Mouse (Mus musculus): Measurements from ENCODE around the gene Glcci1. TPM values are rescaled to one million over a fixed set of nuclear protein-coding genes. Genes with fewer than 3 reads are reported as not detected.

Gene Glcci1
- polyA plus RNA-seq, 1 experiment: 187 TPM

DNA sequence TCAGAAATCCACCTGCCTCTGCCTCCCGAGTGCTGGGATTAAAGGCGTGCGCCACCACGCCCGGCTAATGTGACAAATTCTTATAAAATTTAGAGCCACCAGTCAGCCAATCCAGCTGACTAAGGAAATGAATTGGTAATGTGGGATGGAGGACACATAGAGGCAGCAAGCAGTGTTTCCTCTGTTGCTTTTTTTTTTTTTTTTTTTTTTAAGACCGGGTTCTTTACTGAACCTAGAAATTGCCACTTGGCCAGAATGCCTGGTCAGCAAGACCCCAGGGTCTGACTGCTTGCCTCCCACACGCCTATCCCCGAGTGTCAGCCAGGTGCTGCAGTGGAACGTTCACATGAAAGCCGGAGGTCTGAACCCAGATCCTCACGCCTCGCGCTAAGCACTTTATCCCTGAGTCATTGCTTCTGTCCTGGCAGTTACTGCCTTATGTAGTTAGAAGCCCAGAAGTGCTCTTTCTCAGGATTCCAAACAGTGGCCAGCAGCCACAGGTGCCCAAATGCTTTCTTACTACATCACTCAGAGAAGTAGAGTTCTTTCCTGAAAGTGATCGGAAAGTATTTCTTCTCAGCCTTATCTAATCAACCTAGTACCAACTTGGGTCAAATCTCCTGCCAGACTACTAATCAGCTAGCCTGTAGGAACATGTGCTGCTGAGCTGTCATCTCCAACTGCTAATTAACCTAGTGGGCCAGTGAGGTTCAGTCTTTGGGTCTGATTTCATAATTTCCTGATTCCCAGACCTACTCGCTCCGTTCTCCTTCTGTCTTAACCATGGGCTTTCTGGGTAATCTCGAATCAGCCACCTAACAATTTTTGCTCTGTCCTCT, 24.7 kb upstream of the Glcci1 start:
- WGBS: 53% methylated on average over 17 of the region's 17 CpGs
- H3K4me1 ChIP-seq (replicated peaks; ENCODE audit: control insufficient read depth, insufficient read depth, low read length): peaks cover 29% of the 10 kb centered on the region
- H3K27ac ChIP-seq (ENCODE audit: control insufficient read depth, insufficient read depth, low read length): peak overlapping the region; percentile 91
- no peaks in the 10 kb centered on the region for H3K27me3 ChIP-seq (ENCODE audit: control insufficient read depth, insufficient read depth, low read length)
- DNase-seq: peak; percentile 51
- no peaks in the 10 kb centered on the region for H3K36me3 ChIP-seq (ENCODE audit: control insufficient read depth, insufficient read depth, low read length)
- H3K4me3 ChIP-seq (ENCODE audit: control insufficient read depth, insufficient read depth, low read length): no peak overlapping the region
- TF ChIP-seq POLR2A (IDR thresholded peaks at IDR 0.05; ENCODE audit: control insufficient read depth, extremely low read depth, insufficient read depth, low read length, poor library complexity) (no peak), CTCF (IDR thresholded peaks at IDR 0.05; ENCODE audit: borderline replicate concordance, control insufficient read depth, extremely low read depth, insufficient read depth, low read length, poor library complexity) (no peak)

DNA sequence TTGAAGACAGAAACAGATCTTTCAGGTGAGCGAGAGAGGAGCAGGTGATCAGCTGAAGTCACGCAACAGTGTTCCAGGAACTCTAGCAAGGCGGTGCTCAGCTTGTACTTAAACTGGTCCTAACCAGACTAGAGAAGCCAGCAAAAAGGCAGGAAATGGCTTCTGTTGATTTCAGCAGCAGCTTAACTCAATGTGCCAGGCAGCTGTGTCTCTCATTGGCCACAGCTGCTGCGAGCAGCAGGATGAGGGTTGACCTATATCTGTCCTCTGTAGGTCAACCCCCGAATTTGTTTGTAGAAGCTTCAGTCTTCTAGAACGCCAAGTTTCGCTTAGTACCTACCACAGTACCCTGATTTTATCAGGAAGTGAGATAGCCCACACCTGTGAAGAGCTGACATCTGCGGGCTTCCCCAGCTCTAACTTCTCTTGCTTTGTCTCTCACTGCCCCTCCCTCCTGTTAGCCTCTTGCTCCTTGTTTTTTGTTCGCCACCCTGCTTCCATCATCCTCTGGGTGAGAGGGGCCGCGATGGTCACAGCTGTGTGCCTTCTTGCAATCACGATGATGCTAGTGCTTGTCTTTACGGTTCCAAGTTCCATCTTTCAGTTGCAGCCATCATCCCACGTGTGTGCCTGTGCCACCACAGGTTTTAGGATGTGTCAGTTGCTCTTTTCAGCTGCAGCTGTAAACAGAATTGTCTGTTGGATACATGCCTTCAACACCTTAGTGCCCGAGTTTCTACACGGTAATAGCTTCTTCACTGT, 23.8 kb upstream of the Glcci1 start:
- TF ChIP-seq CTCF (IDR thresholded peaks at IDR 0.05; ENCODE audit: borderline replicate concordance, control insufficient read depth, extremely low read depth, insufficient read depth, low read length, poor library complexity) (no peak), POLR2A (IDR thresholded peaks at IDR 0.05; ENCODE audit: control insufficient read depth, extremely low read depth, insufficient read depth, low read length, poor library complexity) (no peak; the same call in 1 of the 2 replicates)
- H3K27me3 ChIP-seq (ENCODE audit: control insufficient read depth, insufficient read depth, low read length): no peaks in the 10 kb centered on the region
- H3K27ac ChIP-seq (ENCODE audit: control insufficient read depth, insufficient read depth, low read length): peak overlapping the region; percentile 100
- 7% methylated on average over 16 of the region's 16 CpGs for WGBS
- DNase-seq: peak; percentile 83
- peaks cover 34% of the 10 kb centered on the region for H3K4me1 ChIP-seq (replicated peaks; ENCODE audit: control insufficient read depth, insufficient read depth, low read length)
- H3K4me3 ChIP-seq (ENCODE audit: control insufficient read depth, insufficient read depth, low read length): peak overlapping the region; percentile 20
- no peaks in the 10 kb centered on the region for H3K36me3 ChIP-seq (ENCODE audit: control insufficient read depth, insufficient read depth, low read length)

DNA sequence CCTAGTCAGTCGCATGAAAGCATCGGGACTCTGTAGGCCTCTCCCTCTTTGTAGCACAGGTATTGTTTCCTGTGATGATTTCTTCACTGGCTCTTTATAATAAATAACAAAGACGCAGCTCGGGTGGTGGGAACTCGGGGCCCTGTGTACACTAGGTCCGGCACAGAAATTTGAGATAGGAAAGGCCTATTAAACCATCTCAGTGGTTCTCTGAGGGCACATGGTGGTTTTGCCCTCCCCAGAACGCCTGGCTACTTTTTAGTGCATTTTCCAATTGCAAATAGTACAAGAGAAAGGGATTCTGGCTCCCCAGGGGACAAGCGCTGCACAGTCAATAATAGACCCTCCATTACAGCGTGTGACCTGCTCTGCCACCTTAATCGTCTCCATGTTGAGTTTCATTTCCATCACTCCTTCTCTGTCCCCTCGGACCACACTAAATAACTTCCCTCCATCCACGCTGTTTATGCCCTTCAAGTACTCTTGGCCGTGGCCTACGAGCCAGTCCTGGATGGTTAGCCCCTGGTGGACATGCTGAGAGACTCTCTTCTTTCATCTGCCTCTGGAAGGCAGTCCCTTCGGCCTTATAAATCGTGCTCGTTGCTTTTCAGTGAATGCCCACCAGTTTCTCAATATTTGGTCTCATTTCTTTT, 22.9 kb upstream of the Glcci1 start:
- no peak for DNase-seq
- H3K27ac ChIP-seq (ENCODE audit: control insufficient read depth, insufficient read depth, low read length): peak overlapping the region; percentile 100
- H3K36me3 ChIP-seq (ENCODE audit: control insufficient read depth, insufficient read depth, low read length): no peaks in the 10 kb centered on the region
- H3K4me3 ChIP-seq (ENCODE audit: control insufficient read depth, insufficient read depth, low read length): no peak overlapping the region
- peaks cover 36% of the 10 kb centered on the region for H3K4me1 ChIP-seq (replicated peaks; ENCODE audit: control insufficient read depth, insufficient read depth, low read length)
- WGBS: 84% methylated on average over 17 of the region's 17 CpGs
- H3K27me3 ChIP-seq (ENCODE audit: control insufficient read depth, insufficient read depth, low read length): no peaks in the 10 kb centered on the region
- no peak for TF ChIP-seq CTCF (IDR thresholded peaks at IDR 0.05; ENCODE audit: borderline replicate concordance, control insufficient read depth, extremely low read depth, insufficient read depth, low read length, poor library complexity)
- no peak for TF ChIP-seq POLR2A (IDR thresholded peaks at IDR 0.05; ENCODE audit: control insufficient read depth, extremely low read depth, insufficient read depth, low read length, poor library complexity)

DNA sequence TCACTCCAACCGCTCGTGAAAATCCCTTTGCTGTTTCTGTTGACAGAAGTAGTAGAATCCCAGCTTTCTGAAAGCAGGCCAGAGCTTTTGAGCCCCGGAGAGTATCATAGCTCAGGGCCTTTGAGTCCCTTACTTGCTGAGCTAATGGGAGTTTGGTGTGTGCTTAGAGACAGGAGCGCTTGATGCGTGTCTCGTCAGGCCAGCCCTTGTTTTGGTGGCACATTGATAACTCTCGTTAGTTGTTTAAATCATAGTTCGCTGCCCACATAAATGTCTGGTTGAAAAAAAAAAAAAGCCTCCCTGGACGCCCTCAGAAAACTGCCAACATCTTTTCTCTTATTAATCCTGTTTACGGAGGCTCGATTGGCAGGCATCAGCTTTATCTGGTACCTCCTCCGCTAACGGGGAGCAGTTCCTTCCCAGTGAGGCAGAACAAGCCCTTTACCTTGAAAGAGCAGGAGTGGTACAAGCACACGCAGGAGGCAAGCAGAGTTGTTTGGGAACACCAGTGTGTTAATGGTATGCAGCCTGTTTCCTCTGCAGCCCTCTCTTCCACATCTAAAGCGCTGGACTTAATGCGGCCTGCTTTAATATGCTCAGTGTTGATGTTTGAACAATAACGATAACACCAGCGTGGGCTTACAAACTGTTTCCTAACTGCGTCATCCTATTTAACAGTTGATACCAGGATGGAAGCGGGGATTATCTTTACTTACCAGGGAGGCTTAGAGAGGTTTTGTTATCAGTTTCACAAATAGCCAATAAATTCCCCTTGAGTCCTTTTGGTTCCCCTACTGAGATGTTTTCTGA, 22.2 kb upstream of the Glcci1 start:
- Histone ChIP-seq H3K4me1 (replicated peaks; ENCODE audit: control insufficient read depth, insufficient read depth, low read length) (peaks cover 34% of the 10 kb centered on the region), H3K36me3 (ENCODE audit: control insufficient read depth, insufficient read depth, low read length) (no peaks in the 10 kb centered on the region), H3K4me3 (ENCODE audit: control insufficient read depth, insufficient read depth, low read length) (no peak overlapping the region), H3K27ac (ENCODE audit: control insufficient read depth, insufficient read depth, low read length) (peak overlapping the region; percentile 100), H3K27me3 (ENCODE audit: control insufficient read depth, insufficient read depth, low read length) (no peaks in the 10 kb centered on the region)
- TF ChIP-seq POLR2A (IDR thresholded peaks at IDR 0.05; ENCODE audit: control insufficient read depth, extremely low read depth, insufficient read depth, low read length, poor library complexity) (no peak), CTCF (IDR thresholded peaks at IDR 0.05; ENCODE audit: borderline replicate concordance, control insufficient read depth, extremely low read depth, insufficient read depth, low read length, poor library complexity) (no peak)
- WGBS: 96% methylated on average over 20 of the region's 20 CpGs
- no peak for DNase-seq

DNA sequence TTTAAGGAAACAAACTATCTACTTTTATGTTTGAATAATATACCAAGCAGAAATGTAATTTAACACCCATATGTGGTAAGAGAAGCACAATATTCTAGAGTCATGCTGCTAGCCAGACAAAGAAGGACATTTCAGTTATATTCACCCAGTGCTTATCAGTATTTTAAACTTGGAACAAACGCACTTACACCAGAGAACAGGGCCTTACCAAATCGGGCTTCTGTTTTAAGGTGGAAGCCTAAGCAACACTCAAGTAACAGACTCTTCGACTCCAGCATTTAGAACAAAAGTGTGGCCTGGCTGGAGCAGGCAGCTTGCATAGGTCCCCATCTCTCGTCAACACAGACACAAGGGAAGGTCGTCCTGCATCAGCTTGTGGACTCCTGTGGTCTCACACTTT, 21.2 kb upstream of the Glcci1 start:
- DNase-seq: no peak
- TF ChIP-seq POLR2A (IDR thresholded peaks at IDR 0.05; ENCODE audit: control insufficient read depth, extremely low read depth, insufficient read depth, low read length, poor library complexity): no peak
- no peak for TF ChIP-seq CTCF (IDR thresholded peaks at IDR 0.05; ENCODE audit: borderline replicate concordance, control insufficient read depth, extremely low read depth, insufficient read depth, low read length, poor library complexity)
- Histone ChIP-seq H3K4me1 (replicated peaks; ENCODE audit: control insufficient read depth, insufficient read depth, low read length) (peaks cover 37% of the 10 kb centered on the region), H3K4me3 (ENCODE audit: control insufficient read depth, insufficient read depth, low read length) (no peak overlapping the region), H3K27ac (ENCODE audit: control insufficient read depth, insufficient read depth, low read length) (peak overlapping the region; percentile 6), H3K27me3 (ENCODE audit: control insufficient read depth, insufficient read depth, low read length) (no peaks in the 10 kb centered on the region), H3K36me3 (ENCODE audit: control insufficient read depth, insufficient read depth, low read length) (no peaks in the 10 kb centered on the region)
- 77% methylated on average over 5 of the region's 5 CpGs for WGBS
